Mouse (Mus musculus): ENCODE results near the gene Mthfd2l. TPM values are rescaled to one million over a fixed set of nuclear protein-coding genes. Genes with fewer than 3 reads are reported as not detected.

Mthfd2l gene
- total RNA-seq (2021): 1 to 10 TPM; 6.5 to 8.8 TPM
- long read RNA-seq, experiment 1, transcript Mthfd2l-203 (2 exons, 688 nt): major isoform, 16 of 20 reads
- long read RNA-seq, experiment 1, partial matches to known transcripts: 0 of 20 reads
- long read RNA-seq, experiment 1, other reads (novel, unspliced or antisense): 1 of 20 reads
- long read RNA-seq, experiment 2, transcript Mthfd2l-203 (2 exons, 688 nt): major isoform, 8 of 15 reads
- long read RNA-seq, experiment 2, partial matches to known transcripts: 0 of 15 reads
- long read RNA-seq, experiment 2, other reads (novel, unspliced or antisense): 3 of 15 reads

DNA sequence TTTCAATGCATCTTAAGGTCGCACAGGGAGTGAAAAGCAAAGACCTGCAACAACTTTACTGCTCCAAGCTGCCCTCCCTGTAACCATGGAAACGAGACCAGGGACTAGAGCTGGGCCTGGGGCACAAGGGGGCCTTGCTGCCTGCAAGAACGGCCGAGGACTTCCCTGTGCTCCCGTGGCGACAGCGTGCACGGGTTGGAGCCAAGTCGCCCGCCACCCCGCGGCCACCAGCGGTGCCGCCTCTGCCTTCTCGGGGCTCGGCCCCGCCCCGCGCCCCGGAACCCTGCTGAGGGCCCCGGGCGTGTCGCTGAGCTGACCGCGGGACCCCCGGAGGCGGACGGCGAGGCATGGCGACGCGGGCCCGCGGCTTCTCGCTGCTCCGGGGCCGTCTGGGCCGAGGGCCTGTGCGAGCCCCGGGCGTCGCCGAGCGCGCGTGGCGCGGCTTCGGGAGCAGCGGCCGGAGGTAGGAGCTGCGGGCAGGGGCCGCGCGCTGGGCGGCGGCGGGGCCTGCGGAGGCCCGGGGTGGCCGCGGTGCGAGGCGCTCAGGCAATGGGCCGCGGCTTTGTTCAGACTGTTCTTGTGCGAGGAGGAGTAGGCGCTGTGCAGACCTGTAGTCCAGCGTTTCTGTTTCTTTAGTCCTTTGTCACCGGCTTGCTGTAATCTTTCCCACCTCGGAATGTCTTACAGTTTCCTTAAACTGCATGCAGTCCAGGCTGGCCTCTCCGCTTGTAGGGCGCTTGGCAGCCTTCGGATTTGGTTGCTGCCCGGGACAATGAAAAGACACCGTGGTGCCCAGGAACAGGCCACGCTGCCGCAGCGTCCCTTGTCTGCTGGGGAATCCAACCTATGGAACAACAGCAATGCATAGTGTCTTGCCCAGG lies at the start of gene Mthfd2l:
TSS of gene Mthfd2l (plus strand) at position 147 of the 881 bp plus-strand sequence.
- peak; percentile 82 for DNase-seq

DNA sequence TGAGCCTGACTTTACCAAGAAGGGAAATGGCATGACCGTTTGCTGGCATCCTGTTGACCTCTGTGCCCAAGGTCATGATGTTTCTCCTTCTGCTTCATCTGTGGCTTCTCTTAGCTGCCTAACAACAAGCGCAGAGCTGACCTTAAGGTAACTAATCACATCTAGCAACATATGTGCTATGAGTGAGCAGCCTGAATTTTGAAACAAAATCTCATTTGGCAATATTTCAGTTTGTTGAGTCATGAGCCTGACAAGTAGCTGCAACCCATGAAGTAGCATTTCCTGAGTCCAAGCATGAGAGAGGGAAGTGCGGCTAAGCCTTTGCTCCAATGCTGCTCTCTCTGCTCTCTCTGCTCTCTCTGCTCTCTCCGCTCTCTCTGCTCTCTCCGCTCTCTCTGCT lies 49.2 kb upstream of the Mthfd2l start:
- DNase-seq: no peak

DNA sequence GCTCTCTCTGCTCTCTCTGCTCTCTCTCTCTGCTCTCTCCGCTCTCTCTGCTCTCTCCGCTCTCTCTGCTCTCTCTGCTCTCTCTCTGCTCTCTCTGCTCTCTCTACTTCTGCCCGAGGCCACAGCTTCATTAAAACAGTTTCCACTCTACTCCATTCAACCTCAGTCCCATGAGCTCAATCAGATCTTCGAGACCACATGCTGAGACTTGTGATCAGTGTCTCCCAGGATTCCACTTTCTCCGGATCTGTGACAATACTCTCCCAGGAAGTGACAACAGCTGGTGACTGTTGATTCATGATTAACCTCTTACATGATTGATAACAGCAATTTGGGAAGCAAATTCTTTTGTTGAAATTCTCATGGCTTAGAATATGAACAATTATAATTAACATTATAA lies 48.8 kb upstream of the Mthfd2l start:
- DNase-seq: no peak

DNA sequence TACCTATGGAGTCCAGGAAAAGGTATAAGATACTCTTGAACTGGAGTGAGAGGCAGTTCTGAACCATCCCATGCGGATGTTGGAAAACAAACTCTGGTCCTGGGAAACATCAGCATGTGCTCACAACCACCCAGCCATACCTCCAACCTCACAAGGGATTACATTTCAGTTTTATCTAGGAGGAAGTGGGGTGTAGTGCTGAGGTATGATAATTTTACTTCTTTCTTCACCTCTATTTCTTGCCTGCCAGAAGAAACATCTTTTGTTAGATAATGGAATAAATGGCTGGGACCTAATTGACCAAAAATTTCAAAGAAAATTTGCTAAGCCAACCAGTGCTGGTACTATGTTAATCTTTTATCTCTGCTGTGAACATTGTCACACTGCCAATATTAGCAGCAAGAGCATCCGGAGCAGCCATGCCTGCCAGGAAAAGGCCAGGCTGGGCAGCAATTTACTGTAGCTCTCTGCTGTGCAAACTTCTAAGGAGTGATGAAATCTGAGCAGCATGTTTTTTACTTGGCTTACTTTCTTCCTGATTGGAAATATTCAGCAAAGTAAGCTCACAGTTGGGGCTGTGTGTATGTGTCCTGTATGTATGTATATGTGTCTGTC lies 46.2 kb upstream of the Mthfd2l start:
- no peak for DNase-seq

DNA sequence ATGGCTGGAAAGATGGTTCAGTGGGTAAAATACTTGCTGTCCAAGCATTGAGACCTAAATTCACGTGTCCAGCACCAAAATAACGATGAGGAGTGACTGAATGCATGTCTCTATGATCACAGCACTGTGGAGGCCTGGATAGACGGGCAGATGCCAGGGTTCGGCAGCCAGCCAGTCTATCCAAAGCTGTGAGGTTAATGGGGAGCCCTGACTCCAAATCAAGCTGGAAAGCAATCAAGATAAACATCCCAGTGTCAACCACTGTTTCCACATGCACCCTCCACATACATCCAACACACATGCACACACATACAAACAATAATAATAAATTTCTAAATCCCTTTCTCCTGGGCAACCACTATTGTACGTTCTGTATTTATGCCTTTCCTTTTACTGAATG lies 42.3 kb upstream of the Mthfd2l start:
- DNase-seq: no peak

DNA sequence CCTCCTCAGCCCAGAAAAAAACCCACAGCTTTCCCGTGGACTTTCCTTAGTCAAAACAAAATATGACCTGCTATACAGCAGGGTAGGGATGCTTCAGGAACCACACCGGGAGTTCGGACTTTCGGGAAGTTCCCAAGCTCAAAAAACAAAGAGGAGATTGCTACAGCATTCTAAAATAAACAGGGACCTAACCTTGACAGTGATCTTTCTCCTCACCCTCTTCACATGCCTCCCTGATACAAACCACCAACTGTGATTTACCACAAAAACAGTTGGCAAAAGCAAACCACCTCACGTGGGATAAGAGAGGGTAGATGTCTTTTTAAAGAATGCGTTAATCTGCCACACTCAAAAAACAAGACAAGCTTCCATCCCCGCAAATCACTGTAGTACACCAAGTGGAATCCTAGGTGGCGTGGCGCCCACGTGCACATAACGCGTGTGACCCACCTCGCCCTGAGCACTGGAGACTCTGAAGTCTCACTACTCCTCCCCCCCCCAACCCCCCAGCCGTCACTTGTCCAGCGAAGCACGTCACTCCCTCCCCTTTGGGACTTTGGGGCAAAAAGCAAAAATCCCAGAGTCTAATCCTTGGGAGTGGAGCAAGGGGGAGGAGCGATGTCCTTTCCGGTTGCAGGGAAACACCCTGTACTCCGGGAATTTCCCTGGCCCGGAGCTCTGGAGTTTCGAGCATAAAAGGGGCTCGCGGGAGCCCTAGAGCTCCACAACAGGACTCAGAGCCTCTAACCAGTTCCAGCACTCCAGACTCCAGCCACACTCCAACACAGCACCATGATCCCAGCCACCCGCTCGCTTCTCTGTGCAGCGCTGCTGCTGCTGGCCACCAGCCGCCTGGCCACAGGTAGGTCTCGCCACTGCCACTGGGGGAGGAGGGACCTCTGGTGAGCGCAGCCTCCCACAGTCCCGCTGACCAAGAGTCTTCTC lies 40.1 kb upstream of the Mthfd2l start, which contains the start of gene Cxcl1:
TSS of gene Cxcl1 (plus strand) at position 723 of the 945 bp plus-strand sequence.
- DNase-seq: peak; percentile 60

DNA sequence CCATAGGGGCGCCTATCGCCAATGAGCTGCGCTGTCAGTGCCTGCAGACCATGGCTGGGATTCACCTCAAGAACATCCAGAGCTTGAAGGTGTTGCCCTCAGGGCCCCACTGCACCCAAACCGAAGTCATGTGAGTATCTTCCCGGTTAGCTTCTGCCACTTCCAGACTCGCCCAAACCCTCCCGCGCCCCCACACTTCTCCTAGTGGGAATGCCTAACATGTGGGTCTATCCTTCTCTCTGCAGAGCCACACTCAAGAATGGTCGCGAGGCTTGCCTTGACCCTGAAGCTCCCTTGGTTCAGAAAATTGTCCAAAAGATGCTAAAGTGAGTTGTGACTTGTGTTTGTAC lies 39.5 kb upstream of the Mthfd2l start:
- no peak for DNase-seq

DNA sequence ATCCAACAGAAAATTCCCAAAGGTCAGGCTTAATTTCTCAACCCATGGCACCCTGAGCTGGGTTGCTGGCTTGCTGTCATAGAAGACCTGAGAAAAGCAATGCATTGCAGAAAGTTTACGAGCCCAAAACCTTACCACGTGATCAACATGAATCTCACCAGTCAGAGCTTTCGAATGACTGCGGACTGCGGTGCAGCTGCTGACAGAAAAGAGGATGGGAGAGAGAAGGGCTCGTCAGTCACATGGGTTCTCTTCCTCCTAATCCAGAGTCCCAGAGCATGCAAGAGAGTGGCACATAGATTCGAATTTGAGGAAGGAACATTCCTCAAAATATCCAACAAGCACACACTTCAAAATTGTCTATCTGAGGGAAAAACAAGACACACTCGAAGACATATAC lies 36.7 kb upstream of the Mthfd2l start:
- DNase-seq: no peak

DNA sequence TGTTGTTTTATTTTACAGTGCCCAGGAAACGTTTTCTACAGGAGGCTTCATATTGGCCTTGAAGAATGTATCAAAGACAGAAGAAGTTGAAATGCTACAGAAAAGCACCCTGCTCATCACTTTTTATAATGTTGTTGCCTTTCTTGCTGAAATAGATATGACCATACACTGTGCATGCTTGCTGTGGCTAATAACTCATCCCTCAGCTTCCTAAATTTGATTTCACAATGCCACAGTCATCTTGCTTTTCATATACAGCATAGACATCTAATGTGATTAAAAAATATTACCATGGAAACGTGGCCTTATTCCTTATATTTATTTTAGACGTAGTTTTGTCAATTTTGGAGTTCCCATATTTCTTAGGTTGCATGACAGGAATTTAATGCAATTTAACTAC lies 33.5 kb upstream of the Mthfd2l start:
- DNase-seq: no peak

DNA sequence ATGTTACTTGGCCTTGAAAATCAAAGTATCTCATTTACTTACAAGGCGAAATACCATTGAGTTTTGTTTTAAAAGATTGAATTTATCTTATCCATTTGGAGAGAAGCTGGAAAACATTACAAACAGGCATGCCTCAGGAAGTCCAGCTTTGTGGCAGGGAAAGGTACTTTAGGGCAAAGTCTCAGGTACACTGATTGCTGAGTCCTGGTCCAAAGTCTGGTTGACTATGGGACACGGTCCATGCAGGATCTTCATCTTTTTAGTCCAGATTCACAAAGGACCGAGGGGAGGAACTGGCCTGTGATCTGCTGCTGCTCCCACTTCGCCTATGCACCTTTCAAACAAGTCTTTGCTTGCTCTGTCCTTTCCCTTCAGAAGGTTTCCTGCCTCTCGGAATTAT lies 31.6 kb upstream of the Mthfd2l start:
- no peak for DNase-seq

DNA sequence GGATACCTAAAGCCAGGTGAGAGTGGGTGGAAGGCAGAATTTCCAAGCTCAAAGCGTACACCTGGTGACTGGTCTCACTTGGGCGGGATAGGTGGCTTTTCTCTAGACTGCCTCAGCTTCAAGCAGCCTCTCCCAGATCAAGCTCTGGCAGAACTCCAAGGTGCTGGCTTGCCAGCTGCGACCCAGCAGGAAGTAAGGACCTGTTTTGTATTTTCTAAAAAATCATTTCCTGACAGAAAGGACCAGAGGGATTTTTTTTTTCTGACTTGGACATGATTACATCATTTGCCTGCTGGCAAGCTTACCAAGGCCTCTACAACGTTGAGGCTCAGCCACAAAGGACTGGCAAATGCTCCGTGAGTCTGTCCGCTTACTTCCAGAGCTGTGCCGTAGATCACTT lies 30.8 kb upstream of the Mthfd2l start:
- peak; percentile 39 for DNase-seq

DNA sequence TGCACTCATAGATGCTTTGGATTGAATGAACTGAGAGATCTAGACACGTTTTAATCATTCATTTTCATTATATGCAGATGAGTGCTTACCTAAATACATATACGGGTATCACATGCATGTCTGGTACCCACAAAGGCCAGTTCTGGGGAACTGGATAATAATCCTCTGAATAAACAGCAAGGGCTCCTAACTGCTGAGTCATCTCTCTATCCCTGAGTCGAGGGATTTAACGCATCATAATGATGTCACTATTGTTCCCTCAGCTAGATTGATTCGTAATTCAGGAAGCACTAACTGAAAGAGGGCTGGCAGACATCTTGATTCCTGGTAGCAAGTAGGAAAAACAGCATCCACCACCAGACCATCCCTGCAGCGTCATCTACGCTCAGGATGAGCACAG lies 30.2 kb upstream of the Mthfd2l start:
- DNase-seq: no peak

DNA sequence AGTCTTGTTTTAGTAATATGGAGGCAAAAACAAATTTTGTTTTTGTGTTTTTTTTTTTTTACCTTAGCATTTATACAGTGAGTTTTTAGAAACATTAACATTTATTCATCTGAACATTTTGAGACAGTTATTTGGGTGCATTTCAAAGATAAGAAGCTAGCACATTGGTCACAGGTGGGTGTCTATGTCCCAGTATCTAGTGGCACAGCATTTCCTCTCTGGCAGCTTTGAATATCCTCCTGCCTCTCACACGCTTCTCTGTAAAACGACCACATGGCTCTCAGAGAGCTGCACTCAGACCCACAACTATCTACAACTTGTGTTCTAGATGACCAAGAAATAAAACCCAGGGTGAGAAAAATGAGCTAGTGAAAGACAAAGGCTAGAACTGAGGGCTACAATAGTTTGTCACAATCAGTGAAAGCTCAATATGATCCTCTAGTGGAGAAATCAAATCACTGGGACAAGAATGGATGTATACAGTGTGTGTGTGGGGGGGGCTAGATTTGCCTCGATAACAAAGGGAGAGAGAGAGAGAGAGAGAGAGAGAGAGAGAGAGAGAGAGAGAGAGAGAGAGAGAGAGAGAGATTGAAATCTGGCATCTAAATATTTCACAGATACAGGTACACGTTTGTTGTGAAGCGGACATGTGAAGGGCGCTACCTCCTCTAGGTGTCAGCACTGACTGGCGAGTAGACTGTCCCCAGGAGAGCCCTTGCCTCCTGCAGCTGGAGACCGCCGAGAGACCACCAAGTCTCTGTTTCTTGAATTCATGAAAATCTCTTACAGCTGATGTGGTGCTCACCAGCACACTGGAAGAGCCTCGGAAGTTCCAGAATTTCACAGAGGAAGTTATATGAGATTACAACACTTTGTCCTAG lies 28.3 kb upstream of the Mthfd2l start:
- no peak for DNase-seq

DNA sequence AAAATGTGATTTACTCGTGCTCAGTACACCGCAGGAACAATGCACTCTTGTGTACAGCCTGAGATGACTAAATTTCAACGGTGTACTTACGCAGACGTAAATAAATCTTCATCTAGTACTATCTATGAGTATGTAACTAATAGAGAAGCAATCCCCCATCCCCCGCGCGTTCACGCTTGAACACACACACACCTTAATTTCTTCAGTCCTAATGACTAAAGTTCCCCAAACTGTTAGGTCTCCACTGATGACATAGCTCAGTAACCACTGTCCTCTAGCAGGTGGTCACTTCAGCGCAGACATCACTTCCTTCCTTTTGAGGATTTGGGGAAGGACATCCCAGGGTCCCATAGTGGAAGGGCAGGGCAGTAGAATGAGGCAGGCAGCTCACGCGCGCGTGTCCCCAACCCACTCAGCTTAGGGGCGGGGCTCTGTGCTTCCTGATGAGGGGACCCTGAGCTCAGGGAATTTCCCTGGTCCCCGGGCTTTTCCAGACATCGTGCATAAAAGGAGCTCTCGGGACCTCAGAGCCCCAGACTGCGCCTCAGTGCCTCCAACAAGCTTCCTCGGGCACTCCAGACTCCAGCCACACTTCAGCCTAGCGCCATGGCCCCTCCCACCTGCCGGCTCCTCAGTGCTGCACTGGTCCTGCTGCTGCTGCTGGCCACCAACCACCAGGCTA lies 27.4 kb upstream of the Mthfd2l start, which contains the start of gene Cxcl2:
TSS of gene Cxcl2 (plus strand) at position 533 of the 682 bp plus-strand sequence.
- no peak for DNase-seq

DNA sequence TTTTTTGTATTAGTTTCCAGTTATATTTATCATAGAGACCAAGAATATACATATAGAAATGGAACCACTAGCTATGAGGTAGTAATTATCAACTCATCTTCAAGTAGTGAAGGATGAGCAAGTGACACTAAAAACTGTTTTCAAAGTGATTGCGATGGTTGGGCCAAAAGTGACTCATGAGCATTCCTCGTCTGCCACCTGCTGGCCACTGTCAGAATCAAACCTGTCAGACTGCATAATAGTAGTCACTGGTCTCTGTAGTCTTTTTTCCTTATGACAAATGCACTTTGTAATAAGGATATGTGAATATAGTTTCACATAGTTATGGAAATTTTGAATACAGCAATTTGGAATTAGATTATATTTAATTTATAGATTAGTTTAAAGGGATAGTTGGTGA lies 21.9 kb upstream of the Mthfd2l start:
- no peak for DNase-seq

DNA sequence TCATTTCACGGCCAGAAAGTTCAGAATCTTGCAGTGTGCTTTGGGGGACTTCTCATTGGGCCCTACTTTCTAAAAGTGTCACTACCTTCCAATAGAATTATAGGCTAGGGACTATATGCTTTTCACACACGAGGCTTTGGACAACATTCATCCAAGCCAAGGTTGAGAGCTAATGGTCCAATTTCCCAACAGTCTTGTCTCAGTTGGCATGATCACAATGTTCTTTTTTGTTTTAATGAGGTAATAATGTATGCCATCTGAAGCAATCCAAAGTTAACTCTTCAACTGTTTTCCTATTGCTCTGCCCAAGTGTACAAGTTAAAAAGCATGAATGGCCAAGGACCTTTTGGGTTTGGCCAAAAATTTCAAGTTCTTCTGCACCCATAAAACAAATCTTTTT lies 11.4 kb upstream of the Mthfd2l start:
- no peak for DNase-seq

DNA sequence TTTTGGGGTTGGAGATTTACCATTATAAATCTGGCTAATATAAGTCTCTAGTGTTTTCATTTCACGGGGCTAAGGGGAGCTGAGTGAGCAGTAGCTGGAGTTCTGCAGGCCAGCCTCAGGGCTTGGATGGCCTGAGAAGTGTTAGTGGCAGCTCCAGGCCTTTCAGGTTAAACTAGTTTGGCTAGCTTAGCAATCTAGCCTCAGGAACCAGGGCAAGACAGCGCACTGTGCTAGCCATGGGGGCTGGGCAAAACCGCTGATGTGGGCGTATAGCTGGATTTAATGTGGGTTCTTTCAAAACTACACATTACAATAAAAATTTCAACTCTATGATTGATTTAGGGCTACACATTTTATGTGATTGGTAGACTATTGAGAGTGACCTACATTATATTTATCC lies 8.0 kb upstream of the Mthfd2l start:
- no peak for DNase-seq

DNA sequence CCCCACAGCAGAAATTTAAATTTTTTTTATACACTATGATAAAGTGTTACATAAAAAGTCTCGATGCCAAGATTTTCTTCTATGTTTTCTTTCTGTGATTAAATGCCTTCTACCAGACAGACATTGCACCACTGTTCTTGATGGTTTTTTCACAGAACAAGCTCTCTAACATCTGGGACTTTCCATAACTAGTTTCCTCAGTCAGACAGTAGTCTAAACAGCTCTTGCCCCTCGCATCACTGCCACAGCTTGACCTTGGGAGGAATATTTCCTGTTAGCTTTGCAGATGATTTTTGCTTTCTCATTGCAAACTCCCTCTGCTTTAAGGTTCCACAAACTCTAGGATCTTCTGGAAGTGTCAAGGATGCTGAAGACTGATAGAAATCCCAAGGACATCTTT lies 371 bp upstream of the Mthfd2l start:
- DNase-seq: no peak

DNA sequence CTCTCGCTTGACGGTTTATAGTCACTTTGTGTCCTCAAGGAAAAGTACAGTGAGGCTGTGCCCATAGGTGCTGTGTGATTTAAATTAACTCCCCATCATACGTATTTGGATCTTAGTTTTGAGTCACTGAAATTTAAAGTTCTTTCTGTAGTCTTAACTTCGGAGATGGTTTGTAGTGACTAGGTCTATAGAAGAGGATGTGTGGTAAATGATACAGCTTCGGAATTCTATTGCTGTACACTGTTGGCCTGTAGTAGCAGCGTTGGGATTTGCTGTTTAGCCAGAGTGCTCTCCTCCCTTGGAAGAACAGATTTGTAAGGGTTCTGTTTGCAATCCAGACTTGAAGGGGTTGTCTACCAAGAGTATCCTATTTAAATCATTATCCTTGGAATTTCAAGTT lies 994 bp downstream of the Mthfd2l start:
- no peak for DNase-seq

DNA sequence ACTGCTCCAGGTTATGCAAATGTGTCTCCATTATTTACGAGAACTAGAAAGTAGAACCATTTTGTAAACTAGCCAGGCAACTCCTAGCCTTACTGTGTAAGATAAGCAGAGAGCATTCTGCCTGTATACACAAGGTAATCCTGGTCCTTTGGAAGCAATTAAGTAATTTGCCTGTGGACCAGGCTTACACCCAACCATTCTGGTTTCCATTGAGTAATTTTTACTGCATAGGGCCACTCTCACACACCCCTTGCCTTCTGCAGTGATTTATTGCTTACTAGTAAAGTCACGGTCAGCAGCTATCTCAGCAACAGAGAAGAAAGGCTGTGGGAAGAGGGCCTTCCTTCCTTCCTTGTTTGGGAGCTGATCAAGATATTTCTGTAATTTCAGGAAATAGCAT lies 5.8 kb downstream of the Mthfd2l start:
- no peak for DNase-seq
